Mouse (Mus musculus) midbrain, embryonic 11.5 days (tissue): Measurements from ENCODE around the gene Pole4. TPM values are rescaled to one million over a fixed set of nuclear protein-coding genes. Genes with fewer than 3 reads are reported as not detected.
A peak's percentile ranks its signal among the peaks of the same experiment; 100 is the strongest.

Experiments
- ATAC-seq: fragments of 200-750 bp; cut with Nextera tagmentation; 2 replicates; pipeline ENCODE4 v1.8.0; 2017; ENCODE audit warnings: moderate TSS enrichment, moderate library complexity; ENCODE audit not compliant: low FRiP score
- DNase-seq: peaks from one replicate; pipeline ENCODE4 v3.0.0; 2015; ENCODE audit warnings: low spot score; ENCODE audit errors: missing footprints
- H3K27ac ChIP-seq: fragments of 300-500 bp; sonication (generic); 2 replicates; pipeline ENCODE4 v1.5.1; 2014; ENCODE audit warnings: low read depth, low read length
- H3K27me3 ChIP-seq: fragments of 300-500 bp; sonication (generic); 2 replicates; pipeline ENCODE4 v1.6.1; 2014; ENCODE audit warnings: mild to moderate bottlenecking, low read length, moderate library complexity, mixed read lengths; ENCODE audit not compliant: control insufficient read depth, insufficient read depth
- H3K36me3 ChIP-seq: fragments of 300-500 bp; sonication (generic); 2 replicates; pipeline ENCODE4 v1.6.1; 2014; ENCODE audit warnings: mild to moderate bottlenecking, low read length, moderate library complexity, mixed read lengths; ENCODE audit not compliant: control insufficient read depth, insufficient read depth
- H3K4me1 ChIP-seq: fragments of 300-500 bp; sonication (generic); 2 replicates; pipeline ENCODE4 v1.6.1; 2014; ENCODE audit warnings: low read length; ENCODE audit not compliant: control insufficient read depth, insufficient read depth
- H3K4me2 ChIP-seq: fragments of 300-500 bp; sonication (generic); 2 replicates; pipeline ENCODE4 v1.6.1; 2014; ENCODE audit warnings: mild to moderate bottlenecking, moderate library complexity
- H3K4me3 ChIP-seq: fragments of 300-500 bp; sonication (generic); 2 replicates; pipeline ENCODE4 v1.5.1; 2014; ENCODE audit warnings: low read depth, low read length
- H3K9ac ChIP-seq: fragments of 300-500 bp; sonication (generic); 2 replicates; pipeline ENCODE4 v1.6.1; 2014; ENCODE audit warnings: low read length
- H3K9me3 ChIP-seq: fragments of 300-500 bp; sonication (generic); 2 replicates; pipeline ENCODE4 v1.6.1; 2016; ENCODE audit warnings: low read length; ENCODE audit not compliant: control insufficient read depth
- WGBS: fragments of 180-500 bp; shearing (Covaris S2); extraction: QIAGEN DNeasy Blood & Tissue Kit; methylation state at CpG from one replicate; pipeline ENCODE4 v1.1.7; 2014; 5-methylcytosine and 5-hydroxymethylcytosine counted together
- polyA plus RNA-seq: library from polyadenylated mRNA; unstranded; fragments of >200 nt; fragmentation: Nextera tagmentation; extraction: Ambion mirVana; gene quantifications from 2 replicates; pipeline ENCODE4 v1.2.1, GENCODE M21; 2014

Pole4 gene
- polyA plus RNA-seq, 1 experiment from 2014 or later: 107 TPM

- Histone ChIP-seq H3K4me2 (no peak overlapping the region), H3K27me3 (no peaks in the 10 kb centered on the region), H3K9me3 (no peaks in the 10 kb centered on the region), H3K4me3 (no peak overlapping the region), H3K4me1 (0 out of 2 replicates have a peak, but pooled peaks cover 7% of the 10 kb centered on the region), H3K27ac (no peak overlapping the region), H3K36me3 (peaks cover 18% of the 10 kb centered on the region), H3K9ac (no peak overlapping the region)
- ATAC-seq (no peak), DNase-seq (no peak)
- WGBS: 96% methylated on average over 13 of the region's 13 CpGs
Measured at GRCm38 (mm10) chr6:82727206-82727605, 22.0 kb upstream of the Pole4 start.

- H3K9ac ChIP-seq: no peak overlapping the region
- ATAC-seq: peak; percentile 46
Measured at GRCm38 (mm10) chr6:82723321-82723720, 18.2 kb upstream of the Pole4 start.

GRCm38 (mm10) chr6:82716126-82716525, 11.0 kb upstream of the Pole4 start:
- H3K4me2 ChIP-seq: no peak overlapping the region
- H3K4me1 ChIP-seq: no peaks in the 10 kb centered on the region
- no peaks in the 10 kb centered on the region for H3K27me3 ChIP-seq
- H3K9ac ChIP-seq: no peak overlapping the region
- no peak for DNase-seq
- no peak overlapping the region for H3K27ac ChIP-seq
- H3K9me3 ChIP-seq: no peaks in the 10 kb centered on the region
- H3K36me3 ChIP-seq: no peaks in the 10 kb centered on the region
- no peak for ATAC-seq
- WGBS: 85% methylated on average over 4 of the region's 4 CpGs
- no peak overlapping the region for H3K4me3 ChIP-seq

More at GRCm38 (mm10) chr6:82723321-82723720, 18.2 kb upstream of the Pole4 start:
- Histone ChIP-seq H3K4me3 (no peak overlapping the region), H3K4me1 (0 out of 2 replicates have a peak, but pooled peaks cover 7% of the 10 kb centered on the region), H3K9me3 (no peaks in the 10 kb centered on the region), H3K4me2 (no peak overlapping the region), H3K27me3 (no peaks in the 10 kb centered on the region), H3K36me3 (peaks cover 10% of the 10 kb centered on the region; the same call in 1 of the 2 replicates), H3K27ac (no peak overlapping the region; the same call in 1 of the 2 replicates)
- WGBS: 46% methylated on average over 5 of the region's 5 CpGs
- DNase-seq: peak; percentile 89

- Histone ChIP-seq H3K4me2 (no peak overlapping the region), H3K36me3 (no peaks in the 10 kb centered on the region), H3K27ac (no peak overlapping the region), H3K27me3 (no peaks in the 10 kb centered on the region), H3K4me1 (no peaks in the 10 kb centered on the region), H3K9me3 (no peaks in the 10 kb centered on the region), H3K4me3 (no peak overlapping the region), H3K9ac (no peak overlapping the region)
- ATAC-seq (no peak), DNase-seq (no peak)
- 92% methylated on average over 3 of the region's 3 CpGs for WGBS
Measured at GRCm38 (mm10) chr6:82715653-82716052, 10.5 kb upstream of the Pole4 start.

GRCm38 (mm10) chr6:82715253-82715652, 10.1 kb upstream of the Pole4 start:
- H3K27me3 ChIP-seq: no peaks in the 10 kb centered on the region
- WGBS: 92% methylated on average over 6 of the region's 6 CpGs
- no peaks in the 10 kb centered on the region for H3K36me3 ChIP-seq

GRCm38 (mm10) chr6:82714841-82715240, 9.7 kb upstream of the Pole4 start:
- no peak overlapping the region for H3K4me3 ChIP-seq
- DNase-seq (no peak), ATAC-seq (no peak)
- H3K9me3 ChIP-seq: no peaks in the 10 kb centered on the region
- no peak overlapping the region for H3K9ac ChIP-seq
- H3K4me2 ChIP-seq: no peak overlapping the region
- 88% methylated on average over 5 of the region's 5 CpGs for WGBS
- H3K36me3 ChIP-seq: no peaks in the 10 kb centered on the region
- no peaks in the 10 kb centered on the region for H3K4me1 ChIP-seq
- H3K27ac ChIP-seq: no peak overlapping the region
- H3K27me3 ChIP-seq: no peaks in the 10 kb centered on the region

More at GRCm38 (mm10) chr6:82715253-82715652, 10.1 kb upstream of the Pole4 start:
- DNase-seq (no peak), ATAC-seq (no peak)
- Histone ChIP-seq H3K27ac (no peak overlapping the region), H3K9me3 (no peaks in the 10 kb centered on the region), H3K4me1 (no peaks in the 10 kb centered on the region), H3K4me2 (no peak overlapping the region), H3K4me3 (no peak overlapping the region), H3K9ac (no peak overlapping the region)

GRCm38 (mm10) chr6:82714243-82714642, 9.1 kb upstream of the Pole4 start:
- H3K4me3 ChIP-seq: no peak overlapping the region
- H3K27me3 ChIP-seq: no peaks in the 10 kb centered on the region
- H3K4me2 ChIP-seq: no peak overlapping the region
- H3K9ac ChIP-seq: no peak overlapping the region
- H3K36me3 ChIP-seq: no peaks in the 10 kb centered on the region
- H3K27ac ChIP-seq: no peak overlapping the region
- H3K4me1 ChIP-seq: no peaks in the 10 kb centered on the region
- no peaks in the 10 kb centered on the region for H3K9me3 ChIP-seq
- WGBS: 11% methylated on average over 3 of the region's 3 CpGs
- peak; percentile 98 for DNase-seq
- ATAC-seq: peak; percentile 76; the same call in 1 of the 2 replicates

- Histone ChIP-seq H3K27me3 (no peaks in the 10 kb centered on the region), H3K9me3 (no peaks in the 10 kb centered on the region), H3K4me1 (no peaks in the 10 kb centered on the region), H3K4me2 (no peak overlapping the region), H3K4me3 (no peak overlapping the region), H3K9ac (no peak overlapping the region), H3K36me3 (no peaks in the 10 kb centered on the region), H3K27ac (no peak overlapping the region)
- ATAC-seq (no peak), DNase-seq (no peak)
- 82% methylated on average over 3 of the region's 3 CpGs for WGBS
Measured at GRCm38 (mm10) chr6:82707742-82708141, 2.6 kb upstream of the Pole4 start.

- no peaks in the 10 kb centered on the region for H3K27me3 ChIP-seq
- no peaks in the 10 kb centered on the region for H3K9me3 ChIP-seq
- DNase-seq: no peak
- WGBS: 87% methylated on average over 10 of the region's 10 CpGs
- no peak overlapping the region for H3K27ac ChIP-seq
- ATAC-seq: no peak
- H3K9ac ChIP-seq: no peak overlapping the region
- no peaks in the 10 kb centered on the region for H3K4me1 ChIP-seq
- no peaks in the 10 kb centered on the region for H3K36me3 ChIP-seq
- H3K4me3 ChIP-seq: no peak overlapping the region
- H3K4me2 ChIP-seq: no peak overlapping the region
Measured at GRCm38 (mm10) chr6:82707241-82707640, 2.1 kb upstream of the Pole4 start.
